ENCODE assay signal across 8 mouse cellular contexts in genomic region chr3:152209967-152210634, GRCm38 (mm10). TPM values are rescaled to one million over a fixed set of nuclear protein-coding genes. Genes with fewer than 3 reads are reported as not detected.
A peak's percentile ranks its signal among the peaks of the same experiment; 100 is the strongest.
DNase-seq lines count a peak whose midpoint lies in the region; ATAC-seq and TF ChIP-seq lines count a peak whose summit lies in the region.

TSS of gene Dnajb4 (minus strand) at chr3:152210302.
TSS of gene Fubp1 (plus strand) at chr3:152210422.

- peak within 1 kb of the TSS; percentile 98 for H3K4me3 ChIP-seq in embryonic facial prominence, embryonic 14.5 days (ENCODE audit: low read depth, low read length)
- H3K4me3 ChIP-seq in limb, embryonic 14.5 days (replicated peaks; ENCODE audit: low read length): peak within 1 kb of the TSS; percentile 98
- H3K4me3 ChIP-seq in midbrain, postnatal 0 days (ENCODE audit: low read depth, low read length): peak within 1 kb of the TSS; percentile 59

- under 1% methylated on average over 61 of the region's 85 CpGs for WGBS in embryonic facial prominence, embryonic 14.5 days
- WGBS in limb, embryonic 14.5 days: under 1% methylated on average over 71 of the region's 85 CpGs
- WGBS in midbrain, postnatal 0 days: under 1% methylated on average over 70 of the region's 85 CpGs

- H3K4me2 ChIP-seq in embryonic facial prominence, embryonic 14.5 days (ENCODE audit: low read depth, low read length): peak within 1 kb of the TSS; percentile 93
- peak within 1 kb of the TSS; percentile 85 for H3K4me2 ChIP-seq in limb, embryonic 14.5 days (replicated peaks; ENCODE audit: low read depth, low read length, severe bottlenecking)
- H3K4me2 ChIP-seq in midbrain, postnatal 0 days (ENCODE audit: low read depth, low read length, poor library complexity, severe bottlenecking): peak within 1 kb of the TSS; percentile 91

- no peak for TF ChIP-seq CTCF in midbrain, postnatal 0 days (IDR thresholded peaks at IDR 0.05)

- peak; percentile 99 for TF ChIP-seq POLR2A in limb, embryonic 14.5 days (IDR thresholded peaks at IDR 0.05; ENCODE audit: borderline replicate concordance, extremely low read depth, insufficient read depth, insufficient read length)

- H3K4me1 ChIP-seq in embryonic facial prominence, embryonic 14.5 days (ENCODE audit: control insufficient read depth, insufficient read depth, low read length): peaks cover 20% of the 10 kb centered on the region
- H3K4me1 ChIP-seq in limb, embryonic 14.5 days (ENCODE audit: control insufficient read depth, insufficient read depth, low read length): peaks cover 23% of the 10 kb centered on the region
- H3K4me1 ChIP-seq in midbrain, postnatal 0 days (ENCODE audit: insufficient read depth, low read length): peaks cover 17% of the 10 kb centered on the region

- H3K27ac ChIP-seq in embryonic facial prominence, embryonic 14.5 days (replicated peaks; ENCODE audit: low read depth, low read length): peak within 1 kb of the TSS; percentile 100
- peak within 1 kb of the TSS; percentile 99 for H3K27ac ChIP-seq in limb, embryonic 14.5 days (replicated peaks; ENCODE audit: low read depth, low read length)
- H3K27ac ChIP-seq in midbrain, postnatal 0 days (ENCODE audit: low read depth, low read length): peak within 1 kb of the TSS; percentile 100

- DNase-seq in 3T3-L1 (ENCODE audit: low read depth, low spot score): peak; percentile 99
- peak; percentile 100 for DNase-seq in adrenal gland, postnatal 4 days (ENCODE audit: low spot score in 2 of 2)
- peak; percentile 99 for DNase-seq in embryonic facial prominence, embryonic 14.5 days (ENCODE audit: low spot score)
- DNase-seq in heart, adult 8-10 months (ENCODE audit: low spot score): peak; percentile 100
- DNase-seq in kidney, adult 9 months: peak; percentile 99
- peak; percentile 99 for DNase-seq in limb, embryonic 14.5 days (ENCODE audit: low spot score)
- peak; percentile 99 for DNase-seq in midbrain, postnatal 0 days (ENCODE audit: low spot score)
- peak; percentile 100 for DNase-seq in spleen, postnatal 14 days (ENCODE audit: low spot score in 2 of 2)

- ATAC-seq in embryonic facial prominence, embryonic 14.5 days (ENCODE audit: low read depth): peak; percentile 96
- ATAC-seq in limb, embryonic 14.5 days (ENCODE audit: low FRiP score, low read depth): peak; percentile 96
- peak; percentile 97 for ATAC-seq in midbrain, postnatal 0 days (ENCODE audit: low FRiP score)

- peak within 1 kb of the TSS; percentile 100 for H3K9ac ChIP-seq in embryonic facial prominence, embryonic 14.5 days (ENCODE audit: low read depth, low read length)
- peak within 1 kb of the TSS; percentile 100 for H3K9ac ChIP-seq in limb, embryonic 14.5 days (ENCODE audit: low read depth, low read length, severe bottlenecking)
- peak within 1 kb of the TSS; percentile 99 for H3K9ac ChIP-seq in midbrain, postnatal 0 days (replicated peaks; ENCODE audit: low read length, poor library complexity, severe bottlenecking)

- H3K27me3 ChIP-seq in embryonic facial prominence, embryonic 14.5 days (replicated peaks; ENCODE audit: control insufficient read depth, insufficient read depth, low read length): no peaks in the 10 kb centered on the region
- no peaks in the 10 kb centered on the region for H3K27me3 ChIP-seq in limb, embryonic 14.5 days (ENCODE audit: control insufficient read depth, insufficient read depth, low read length)
- H3K27me3 ChIP-seq in midbrain, postnatal 0 days (ENCODE audit: insufficient read depth, low read length): no peaks in the 10 kb centered on the region

- peaks cover 6% of the 10 kb centered on the region; the same call in 1 of the 2 replicates for H3K36me3 ChIP-seq in embryonic facial prominence, embryonic 14.5 days (ENCODE audit: control insufficient read depth, insufficient read depth, low read length)
- H3K36me3 ChIP-seq in limb, embryonic 14.5 days (ENCODE audit: control insufficient read depth, insufficient read depth, low read length): peaks cover 10% of the 10 kb centered on the region; the same call in 1 of the 2 replicates
- H3K36me3 ChIP-seq in midbrain, postnatal 0 days (ENCODE audit: insufficient read depth, low read length): no peaks in the 10 kb centered on the region

- no peaks in the 10 kb centered on the region for H3K9me3 ChIP-seq in embryonic facial prominence, embryonic 14.5 days (ENCODE audit: control insufficient read depth, low read length)
- H3K9me3 ChIP-seq in limb, embryonic 14.5 days (ENCODE audit: control insufficient read depth, low read length): no peaks in the 10 kb centered on the region
- no peaks in the 10 kb centered on the region for H3K9me3 ChIP-seq in midbrain, postnatal 0 days (ENCODE audit: low read length)

RNA-seq across cellular contexts. Expression of gene Dnajb4, which starts in this region (rescaled TPM):
- total RNA-seq in adrenal gland, postnatal 4 days (2021): 10 to 100 TPM; 40.6 to 41.5 TPM
- 32.6 and 36.5 TPM in 2 replicates for polyA plus RNA-seq in embryonic facial prominence, embryonic 14.5 days (2014; fragmentation: Nextera tagmentation; extraction: Ambion mirVana)
- 100 to 1,000 TPM in 2 of 4 experiments, 10 to 100 TPM in 2; 88.0 to 125 (median 101) TPM for total RNA-seq in heart, adult 8-10 months (2022)
- 15.3 and 19.2 TPM in 2 replicates for polyA plus RNA-seq in limb, embryonic 14.5 days (2012; rRNA removed)
- 31.6 and 32.9 TPM in 2 replicates for polyA plus RNA-seq in limb, embryonic 14.5 days (2014; fragmentation: Nextera tagmentation; extraction: Ambion mirVana)
- total RNA-seq in midbrain, postnatal 0 days (2014; rRNA removed): 43.9 and 67.2 TPM in 2 replicates
- 47.1 and 50.3 TPM in 2 replicates for polyA plus RNA-seq in midbrain, postnatal 0 days (2015; fragmentation: Nextera tagmentation; extraction: Ambion mirVana)

RNA-seq across cellular contexts. Expression of gene Fubp1, which starts in this region (rescaled TPM):
- 100 to 1,000 TPM; 158 to 202 TPM for total RNA-seq in adrenal gland, postnatal 4 days (2021)
- polyA plus RNA-seq in embryonic facial prominence, embryonic 14.5 days (2014; fragmentation: Nextera tagmentation; extraction: Ambion mirVana): 199 and 200 TPM in 2 replicates
- 10 to 100 TPM; 44.3 to 55.0 (median 52.5) TPM for total RNA-seq in heart, adult 8-10 months (2022)
- polyA plus RNA-seq in limb, embryonic 14.5 days (2012; rRNA removed): 206 and 232 TPM in 2 replicates
- polyA plus RNA-seq in limb, embryonic 14.5 days (2014; fragmentation: Nextera tagmentation; extraction: Ambion mirVana): 223 and 243 TPM in 2 replicates
- 183 and 237 TPM in 2 replicates for total RNA-seq in midbrain, postnatal 0 days (2014; rRNA removed)
- polyA plus RNA-seq in midbrain, postnatal 0 days (2015; fragmentation: Nextera tagmentation; extraction: Ambion mirVana): 94.6 and 127 TPM in 2 replicates

Comparison
In these comparisons a context has a peak if more than half of its experiments do, and no peak if none do; other contexts are left out.
1. Peak in every context shown above with its lines: DNase-seq, ATAC-seq, H3K4me3 ChIP-seq and H3K27ac ChIP-seq.